In the genomic region with DNA sequence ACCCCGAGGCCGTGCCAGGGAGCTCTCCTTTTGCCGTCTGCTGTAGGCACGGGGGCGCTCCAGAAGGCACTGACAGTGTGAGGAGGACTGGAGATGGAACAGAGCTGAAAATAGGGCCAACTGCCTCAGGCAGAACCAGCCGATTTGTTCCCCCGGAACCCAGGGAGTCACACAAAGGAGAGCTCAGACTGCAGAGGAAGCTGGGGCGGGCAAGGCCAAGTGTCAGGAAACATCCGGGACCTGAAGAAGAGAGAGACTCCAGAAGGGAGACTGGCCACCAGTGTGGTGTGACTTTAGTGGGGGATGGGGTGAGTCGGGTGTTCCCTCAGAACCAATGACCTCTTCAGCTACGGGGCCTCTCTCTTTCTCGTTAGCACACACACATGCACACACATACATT, we compare ENCODE assay signal across 11 mouse cellular contexts. TPM values are rescaled to one million over a fixed set of nuclear protein-coding genes. Genes with fewer than 3 reads are reported as not detected.
DNase-seq lines count a peak whose midpoint lies in the region; ATAC-seq and TF ChIP-seq lines count a peak whose summit lies in the region.
"Had no signal": no experiment of that assay in that cellular context is flagged by ENCODE, and none has a peak within 500 bp of the region (broad histone marks: within the 10 kb centered on the region; RNA-seq: fewer than 3 reads in every experiment).

No protein-coding gene starts in this region.

- no peak overlapping the region for H3K4me3 ChIP-seq in lung, embryonic 14.5 days (ENCODE audit: low read depth, low read length)
- H3K4me3 ChIP-seq in lung, adult 2 months (replicated peaks; ENCODE audit: extremely low read depth, low read depth, low read length), result no peak overlapping the region
- no peak overlapping the region for H3K4me3 ChIP-seq in left cerebral cortex, adult 2 months
- H3K4me3 ChIP-seq: liver, embryonic 13.5 days had no signal

- H3K36me3 ChIP-seq in lung, embryonic 14.5 days (ENCODE audit: insufficient read depth), result no peaks in the 10 kb centered on the region; the same call in 1 of the 2 replicates
- H3K36me3 ChIP-seq: liver, embryonic 13.5 days had no signal

- no peak overlapping the region for H3K27ac ChIP-seq in lung, embryonic 14.5 days (ENCODE audit: low read depth)
- no peak overlapping the region for H3K27ac ChIP-seq in left cerebral cortex, adult 2 months
- H3K27ac ChIP-seq: liver, embryonic 13.5 days had no signal

- no peak overlapping the region for H3K4me2 ChIP-seq in lung, embryonic 14.5 days
- H3K4me2 ChIP-seq: liver, embryonic 13.5 days had no signal

- H3K4me1 ChIP-seq in lung, embryonic 14.5 days (ENCODE audit: insufficient read depth), result 0 out of 2 replicates have a peak, but pooled peaks cover 6% of the 10 kb centered on the region
- H3K4me1 ChIP-seq in lung, adult 2 months (ENCODE audit: control insufficient read depth, insufficient read depth, low read length), result peaks cover 22% of the 10 kb centered on the region

- intact Hi-C loops in left cerebral cortex, adult 2 months (cut with DNase I), result no loop called here

- DNase-seq in adrenal gland, postnatal 36 days, result peak; percentile 42 to 64
- DNase-seq in adrenal gland, postnatal 25 days, result no peak
- peak; percentile 25 for DNase-seq in lung, embryonic 14.5 days
- no peak for DNase-seq in lung, adult 2 months
- peak; percentile 44 for DNase-seq in kidney, adult 9 months
- DNase-seq in mesoderm, embryonic 11.5 days (ENCODE audit: low read depth, low spot score), result peak; percentile 22
- DNase-seq in left cerebral cortex, adult 2 months (ENCODE audit: extremely low spot score in 1 of 2, low spot score in 2 of 2), result no peak
- DNase-seq in MN1 (ENCODE audit: low spot score), result no peak
- DNase-seq: B cell, adult 2 months; liver, embryonic 13.5 days had no signal

- no peak for TF ChIP-seq POLR2A in lung, adult 2 months (IDR thresholded peaks at IDR 0.05; ENCODE audit: borderline replicate concordance, extremely low read depth, low read depth, low read length)

- no peak for TF ChIP-seq CTCF in lung, embryonic 14.5 days (IDR thresholded peaks at IDR 0.05; ENCODE audit: low read depth)
- no peak for TF ChIP-seq CTCF in lung, adult 2 months (IDR thresholded peaks at IDR 0.05; ENCODE audit: insufficient read depth, low read length)
- TF ChIP-seq CTCF in left cerebral cortex, adult 2 months (IDR thresholded peaks at IDR 0.05), result no peak

- H3K27me3 ChIP-seq in lung, embryonic 14.5 days (ENCODE audit: insufficient read depth, low read length), result no peaks in the 10 kb centered on the region
- H3K27me3 ChIP-seq: liver, embryonic 13.5 days had no signal

- ATAC-seq in lung, embryonic 14.5 days (ENCODE audit: insufficient read depth), result no peak
- ATAC-seq: intestine, embryonic 16.5 days had no signal

- no peaks in the 10 kb centered on the region for H3K9me3 ChIP-seq in lung, embryonic 14.5 days (ENCODE audit: low read depth, low read length)
- H3K9me3 ChIP-seq: liver, embryonic 13.5 days had no signal

- 64% methylated on average over 12 of the region's 12 CpGs for WGBS in lung, embryonic 14.5 days
- WGBS in lung, adult 2 months, result 51% methylated on average over 12 of the region's 12 CpGs

- no peak overlapping the region for H3K9ac ChIP-seq in lung, embryonic 14.5 days
- H3K9ac ChIP-seq: liver, embryonic 13.5 days had no signal

RNA-seq across cellular contexts. Expression of a gene that starts 4.1 kb away (rescaled TPM):
- total RNA-seq in adrenal gland, postnatal 36 days (2021), result 100 to 1,000 TPM in 1 of 2 experiments, 10 to 100 TPM in 1; 92.8 to 111 TPM
- 101 and 107 TPM in 2 replicates for total RNA-seq in adrenal gland, postnatal 25 days (2021)
- polyA plus RNA-seq in lung, embryonic 14.5 days (2014; fragmentation: Nextera tagmentation; extraction: Ambion mirVana), result 17.0 and 19.3 TPM in 2 replicates
- 107 and 117 TPM in 2 replicates for polyA plus RNA-seq in lung, adult 2 months (2012; rRNA removed)
- 100 to 1,000 TPM in 1 of 2 experiments, 10 to 100 TPM in 1; 95.3 to 103 TPM for total RNA-seq in left cerebral cortex, adult 2 months (2021)

RNA-seq across cellular contexts. Expression of a gene that starts 24.9 kb away (rescaled TPM):
- 100 to 1,000 TPM; 115 to 151 TPM for total RNA-seq in adrenal gland, postnatal 36 days (2021)
- total RNA-seq in adrenal gland, postnatal 25 days (2021), result 110 and 114 TPM in 2 replicates
- 128 and 145 TPM in 2 replicates for polyA plus RNA-seq in lung, embryonic 14.5 days (2014; fragmentation: Nextera tagmentation; extraction: Ambion mirVana)
- 164 and 182 TPM in 2 replicates for polyA plus RNA-seq in lung, adult 2 months (2012; rRNA removed)
- 10 to 100 TPM; 65.5 to 72.7 TPM for total RNA-seq in left cerebral cortex, adult 2 months (2021)

RNA-seq across cellular contexts. Expression of a gene that starts 29.2 kb away (rescaled TPM):
- under 1 TPM; 0.69 to 0.86 TPM for total RNA-seq in adrenal gland, postnatal 36 days (2021)
- total RNA-seq in adrenal gland, postnatal 25 days (2021), result 0.61 and 0.62 TPM in 2 replicates
- polyA plus RNA-seq in lung, embryonic 14.5 days (2014; fragmentation: Nextera tagmentation; extraction: Ambion mirVana), result 0.18 and 0.42 TPM in 2 replicates
- polyA plus RNA-seq in lung, adult 2 months (2012; rRNA removed), result 1.1 and 1.6 TPM in 2 replicates
- under 1 TPM; 0.35 to 0.43 TPM for total RNA-seq in left cerebral cortex, adult 2 months (2021)

Comparison
In these comparisons a context has a peak if more than half of its experiments do, and no peak if none do; other contexts are left out.
1. DNase-seq: peak in adrenal gland, postnatal 36 days (2 of 2), lung, embryonic 14.5 days (single experiment), kidney, adult 9 months (single experiment) and mesoderm, embryonic 11.5 days (single experiment); none in adrenal gland, postnatal 25 days (single experiment), lung, adult 2 months (single experiment), left cerebral cortex, adult 2 months (0 of 2) and MN1 (single experiment).